Mouse (Mus musculus) liver, postnatal 0 days (tissue): ENCODE data around the gene Hoxb5.

Experiments used
- CTCF ChIP-seq: sonication (generic); IDR thresholded peaks from 2 replicates; pipeline ENCODE4 v1.5.1; 2016; ENCODE audit warnings: antibody characterized with exemption, low read depth
- EP300 ChIP-seq: IDR thresholded peaks from 2 replicates; pipeline ENCODE4 v1.6.1; 2016; ENCODE audit warnings: antibody characterized with exemption, low read depth, mild to moderate bottlenecking

DNA sequence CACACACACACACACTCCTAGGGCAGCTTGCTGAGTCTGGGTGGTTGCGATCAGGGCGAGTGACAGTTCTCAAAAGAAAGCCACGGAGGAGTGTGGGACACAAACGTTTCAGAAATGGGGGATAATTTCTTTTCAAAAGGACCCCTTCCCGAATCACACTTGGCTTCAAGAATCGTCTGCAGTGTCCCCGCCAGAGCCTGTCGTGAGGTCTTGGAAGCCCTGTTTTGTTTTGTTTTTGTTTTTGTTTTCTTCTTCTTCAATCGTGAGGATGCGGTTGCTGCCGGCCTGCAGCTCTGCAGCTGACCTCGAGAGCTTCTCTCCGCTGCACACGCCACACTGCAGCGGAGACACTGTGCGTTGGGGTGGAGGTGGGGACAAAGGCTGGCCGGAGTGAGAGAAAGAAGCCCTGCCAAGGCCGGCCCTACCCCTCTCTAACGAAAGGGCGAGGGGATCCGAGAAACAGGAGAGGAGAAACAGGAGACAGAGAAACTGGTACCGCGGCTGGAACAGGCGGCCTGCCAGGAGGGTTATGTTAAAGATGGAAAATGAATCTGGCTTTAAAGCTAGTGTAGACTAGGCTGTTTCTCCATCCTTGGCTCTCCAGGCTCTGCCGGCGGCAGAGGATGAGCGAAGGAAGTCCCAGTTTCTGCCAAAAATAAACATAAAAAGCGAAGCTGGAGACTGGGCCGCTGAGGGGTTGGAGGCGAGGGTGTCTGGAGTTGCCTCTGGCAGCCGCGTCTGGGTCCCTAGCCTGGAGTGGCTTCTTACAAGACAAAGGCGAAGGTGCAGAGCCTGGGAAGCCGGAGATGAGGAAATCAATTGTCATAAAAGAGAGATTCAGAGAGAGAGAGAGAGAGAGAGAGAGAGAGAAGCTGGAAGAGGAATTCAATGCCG lies 25.7 kb upstream of the Hoxb5 start:
- TF ChIP-seq CTCF (no peak), EP300 (no peak)
